Mouse (Mus musculus): ENCODE results near the gene Slc5a7.

The Slc5a7 gene

GRCm38 (mm10) chr17:54298934-54299333 lies at the start of gene Slc5a7:
Gene Slc5a7 (minus strand): TSS chr17:54299034.
- DNase-seq (ENCODE audit: low read depth, low spot score): no peak

GRCm38 (mm10) chr17:54347672-54348071 lies 48.8 kb upstream of the Slc5a7 start:
- DNase-seq (ENCODE audit: low read depth, low spot score): no peak

DNA sequence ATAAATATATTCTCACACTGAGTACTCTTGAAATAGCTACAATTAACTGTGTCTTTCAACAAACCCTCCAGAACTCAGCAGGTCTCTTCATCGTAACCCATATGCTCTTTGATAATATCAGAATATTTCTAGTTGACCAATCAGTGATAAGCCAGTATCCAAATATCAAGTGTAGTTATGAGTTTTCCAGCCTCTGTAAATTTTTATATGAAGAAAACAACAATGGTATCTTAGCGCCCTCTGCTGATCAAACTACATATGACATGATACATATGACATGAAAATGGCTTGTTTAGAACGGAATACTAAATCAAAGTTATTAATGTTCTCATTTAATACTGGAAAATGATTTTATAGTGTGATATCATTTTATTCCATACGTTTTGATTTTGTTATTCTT lies 44.6 kb upstream of the Slc5a7 start:
- peak; percentile 62 for DNase-seq (ENCODE audit: low read depth, low spot score)

- DNase-seq (ENCODE audit: low read depth, low spot score): peak; percentile 22
These were observed 456 bp downstream of the Slc5a7 start for GRCm38 (mm10) chr17:54298232-54298924.

GRCm38 (mm10) chr17:54250783-54251182 lies 48.1 kb downstream of the Slc5a7 start:
- DNase-seq (ENCODE audit: low read depth, low spot score): no peak

DNA sequence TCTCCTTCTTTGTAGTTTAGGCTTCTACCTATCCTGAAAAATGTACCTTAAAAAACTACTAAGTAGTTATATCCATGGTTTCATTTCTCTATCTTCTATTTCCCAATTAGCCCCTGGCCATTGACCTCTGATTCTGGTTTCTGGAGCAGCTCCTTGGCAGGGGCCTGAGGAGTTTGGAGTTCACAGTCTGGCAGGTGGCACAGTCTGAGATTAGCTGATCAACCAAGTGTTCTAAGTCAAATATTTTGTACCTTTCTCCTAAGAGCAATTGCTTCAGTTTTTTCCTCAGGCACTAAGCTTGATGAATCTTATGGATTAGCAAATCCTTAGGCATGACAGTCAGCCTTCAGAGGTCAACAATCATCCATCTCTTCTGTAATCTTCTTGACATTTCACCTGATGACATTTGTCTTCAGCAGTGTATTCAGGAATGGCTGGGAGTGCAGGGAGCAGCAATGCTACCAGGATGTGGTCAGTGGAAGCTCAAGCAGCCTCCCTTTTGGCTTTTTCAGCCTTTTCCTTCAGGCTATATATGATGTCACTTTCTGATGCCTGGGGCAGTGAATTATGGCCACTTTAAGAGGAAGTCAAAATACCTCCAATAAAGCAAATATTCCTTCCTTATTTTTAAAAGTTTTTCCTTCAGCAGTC lies 55.1 kb downstream of the Slc5a7 start:
- no peak for DNase-seq (ENCODE audit: low read depth, low spot score)

- DNase-seq (ENCODE audit: low read depth, low spot score): no peak
These were observed 59.4 kb downstream of the Slc5a7 start for GRCm38 (mm10) chr17:54239435-54239834.

Data from mesoderm, embryonic 11.5 days (tissue).